Mouse (Mus musculus): Measurements from ENCODE around the gene Ctxn1. TPM values are rescaled to one million over a fixed set of nuclear protein-coding genes. Genes with fewer than 3 reads are reported as not detected.
A peak's percentile ranks its signal among the peaks of the same experiment; 100 is the strongest.

Ctxn1 gene
- polyA plus RNA-seq, 1 experiment: 1.7 TPM

- Histone ChIP-seq H3K4me3 (ENCODE audit: insufficient read depth, low read depth, low read length) (peak within 1 kb of the TSS; percentile 77), H3K27ac (replicated peaks; ENCODE audit: low read depth, low read length) (peak within 1 kb of the TSS; percentile 89), H3K4me1 (ENCODE audit: control insufficient read depth, insufficient read depth, insufficient read length, low read length) (peaks cover 5% of the 10 kb centered on the region)
Measured at GRCm38 (mm10) chr8:4238434-4239192, 20.5 kb downstream of the Ctxn1 start, which contains the start of the genes Map2k7 and Gm49320. Gene Map2k7 (plus strand): TSS chr8:4238740. Gene Gm49320 (plus strand): TSS chr8:4238865.

- Histone ChIP-seq H3K27ac (replicated peaks; ENCODE audit: low read depth, low read length) (peak overlapping the region; percentile 89), H3K4me3 (ENCODE audit: insufficient read depth, low read depth, low read length) (peak overlapping the region; percentile 65), H3K4me1 (ENCODE audit: control insufficient read depth, insufficient read depth, insufficient read length, low read length) (peaks cover 5% of the 10 kb centered on the region)
Measured at GRCm38 (mm10) chr8:4237814-4238433, 21.1 kb downstream of the Ctxn1 start.

- no peaks in the 10 kb centered on the region for H3K4me1 ChIP-seq (ENCODE audit: control insufficient read depth, insufficient read depth, insufficient read length, low read length)
- no peak overlapping the region for H3K27ac ChIP-seq (replicated peaks; ENCODE audit: low read depth, low read length)
- no peak overlapping the region for H3K4me3 ChIP-seq (ENCODE audit: insufficient read depth, low read depth, low read length)
Measured at GRCm38 (mm10) chr8:4230612-4231351, 28.3 kb downstream of the Ctxn1 start.

- H3K27ac ChIP-seq (replicated peaks; ENCODE audit: low read depth, low read length): no peak overlapping the region
- no peak overlapping the region for H3K4me3 ChIP-seq (ENCODE audit: insufficient read depth, low read depth, low read length)
- H3K4me1 ChIP-seq (ENCODE audit: control insufficient read depth, insufficient read depth, insufficient read length, low read length): no peaks in the 10 kb centered on the region
Measured at GRCm38 (mm10) chr8:4229784-4230183, 29.3 kb downstream of the Ctxn1 start.

- no peak overlapping the region for H3K4me3 ChIP-seq (ENCODE audit: insufficient read depth, low read depth, low read length)
- no peak overlapping the region for H3K27ac ChIP-seq (replicated peaks; ENCODE audit: low read depth, low read length)
- no peaks in the 10 kb centered on the region for H3K4me1 ChIP-seq (ENCODE audit: control insufficient read depth, insufficient read depth, insufficient read length, low read length)
Measured at GRCm38 (mm10) chr8:4227919-4228318, 31.2 kb downstream of the Ctxn1 start.

- no peaks in the 10 kb centered on the region for H3K4me1 ChIP-seq (ENCODE audit: control insufficient read depth, insufficient read depth, insufficient read length, low read length)
- H3K27ac ChIP-seq (replicated peaks; ENCODE audit: low read depth, low read length): no peak within 1 kb of the TSS
- peak within 1 kb of the TSS; percentile 32 for H3K4me3 ChIP-seq (ENCODE audit: insufficient read depth, low read depth, low read length)
Measured at GRCm38 (mm10) chr8:4226739-4227347, 32.2 kb downstream of the Ctxn1 start, which contains the start of gene Lrrc8e. Gene Lrrc8e (plus strand): TSS chr8:4226827.

GRCm38 (mm10) chr8:4226323-4226722 lies 32.8 kb downstream of the Ctxn1 start:
- Histone ChIP-seq H3K4me1 (ENCODE audit: control insufficient read depth, insufficient read depth, insufficient read length, low read length) (no peaks in the 10 kb centered on the region), H3K4me3 (ENCODE audit: insufficient read depth, low read depth, low read length) (no peak overlapping the region), H3K27ac (replicated peaks; ENCODE audit: low read depth, low read length) (no peak overlapping the region)

- Histone ChIP-seq H3K4me1 (ENCODE audit: control insufficient read depth, insufficient read depth, insufficient read length, low read length) (no peaks in the 10 kb centered on the region), H3K27ac (replicated peaks; ENCODE audit: low read depth, low read length) (no peak overlapping the region), H3K4me3 (ENCODE audit: insufficient read depth, low read depth, low read length) (no peak overlapping the region)
Measured at GRCm38 (mm10) chr8:4222059-4222458, 37.0 kb downstream of the Ctxn1 start.

- H3K4me1 ChIP-seq (ENCODE audit: control insufficient read depth, insufficient read depth, insufficient read length, low read length): peaks cover under 1% of the 10 kb centered on the region; the same call in 1 of the 2 replicates
- no peak overlapping the region for H3K4me3 ChIP-seq (ENCODE audit: insufficient read depth, low read depth, low read length)
- H3K27ac ChIP-seq (replicated peaks; ENCODE audit: low read depth, low read length): no peak overlapping the region
Measured at GRCm38 (mm10) chr8:4219617-4220016, 39.5 kb downstream of the Ctxn1 start.

- Histone ChIP-seq H3K4me3 (ENCODE audit: insufficient read depth, low read depth, low read length) (no peak within 1 kb of the TSS), H3K4me1 (ENCODE audit: control insufficient read depth, insufficient read depth, insufficient read length, low read length) (peaks cover 10% of the 10 kb centered on the region), H3K27ac (replicated peaks; ENCODE audit: low read depth, low read length) (no peak within 1 kb of the TSS)
Measured at GRCm38 (mm10) chr8:4216791-4217621, 42.1 kb downstream of the Ctxn1 start, which contains the start of gene Prr36. Gene Prr36 (minus strand): TSS chr8:4217459.

- no peak overlapping the region for H3K27ac ChIP-seq (replicated peaks; ENCODE audit: low read depth, low read length)
- H3K4me1 ChIP-seq (ENCODE audit: control insufficient read depth, insufficient read depth, insufficient read length, low read length): peaks cover 10% of the 10 kb centered on the region
Measured at GRCm38 (mm10) chr8:4216296-4216695, 42.8 kb downstream of the Ctxn1 start.

GRCm38 (mm10) chr8:4214006-4214980 lies 44.8 kb downstream of the Ctxn1 start:
- Histone ChIP-seq H3K4me3 (ENCODE audit: insufficient read depth, low read depth, low read length) (peak overlapping the region; percentile 59), H3K4me1 (ENCODE audit: control insufficient read depth, insufficient read depth, insufficient read length, low read length) (peaks cover 10% of the 10 kb centered on the region), H3K27ac (replicated peaks; ENCODE audit: low read depth, low read length) (peak overlapping the region; percentile 35; the same call in 1 of the 2 replicates)

More at GRCm38 (mm10) chr8:4216296-4216695, 42.8 kb downstream of the Ctxn1 start:
- no peak overlapping the region for H3K4me3 ChIP-seq (ENCODE audit: insufficient read depth, low read depth, low read length)

All from brown adipose tissue, adult 24 weeks (tissue).